In the genomic region with DNA sequence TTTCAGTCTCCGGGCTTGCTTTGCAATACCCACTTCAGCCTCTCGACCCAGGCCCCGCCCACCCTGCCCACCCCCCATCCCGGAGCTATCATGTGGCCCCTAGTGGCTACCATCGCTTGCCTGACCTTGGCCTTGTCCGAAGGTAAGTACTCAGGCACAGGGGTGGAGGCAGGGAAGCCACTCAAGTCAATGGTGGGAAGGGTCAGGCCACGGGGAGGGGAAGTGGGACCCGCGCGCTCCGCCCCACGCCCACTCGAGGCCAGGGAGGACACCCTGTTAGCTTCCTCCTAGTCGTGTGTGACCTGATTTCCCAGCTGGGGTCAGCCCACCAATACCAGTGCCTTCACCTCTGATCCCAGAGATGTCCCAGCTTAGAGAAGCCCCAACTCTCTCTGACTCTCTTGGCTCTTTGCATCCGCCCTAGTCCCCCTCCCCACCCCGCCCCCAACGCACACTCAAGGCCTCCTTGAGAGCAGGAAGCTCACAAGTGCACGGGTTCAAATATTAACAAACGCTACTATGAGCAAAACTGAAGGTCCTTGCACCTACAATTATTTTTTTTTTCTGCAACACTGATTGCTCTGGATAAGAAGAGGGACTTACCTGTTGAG, we compare ENCODE assay signal across 12 mouse cellular contexts. TPM values are rescaled to one million over a fixed set of nuclear protein-coding genes. Genes with fewer than 3 reads are reported as not detected.
A peak's percentile ranks its signal among the peaks of the same experiment; 100 is the strongest.
DNase-seq lines count a peak whose midpoint lies in the region; ATAC-seq and TF ChIP-seq lines count a peak whose summit lies in the region.
"Had no signal": no experiment of that assay in that cellular context is flagged by ENCODE, and none has a peak within 500 bp of the region (broad histone marks: within the 10 kb centered on the region; RNA-seq: fewer than 3 reads in every experiment).

No protein-coding gene starts in this region.

- H3K27ac ChIP-seq in forebrain, embryonic 10.5 days = no peak overlapping the region
- H3K27ac ChIP-seq in forebrain, embryonic 14.5 days (ENCODE audit: low read depth, low read length) = no peak overlapping the region
- H3K27ac ChIP-seq in midbrain, embryonic 10.5 days (replicated peaks) = no peak overlapping the region
- H3K27ac ChIP-seq in midbrain, embryonic 14.5 days (replicated peaks; ENCODE audit: low read depth, low read length) = no peak overlapping the region
- peak overlapping the region; percentile 69 for H3K27ac ChIP-seq in lung, embryonic 15.5 days
- peak overlapping the region; percentile 45; the same call in 1 of the 2 replicates for H3K27ac ChIP-seq in stomach, postnatal 0 days (replicated peaks)

- no peak for DNase-seq in forebrain, embryonic 10.5 days (ENCODE audit: extremely low spot score, low spot score)
- DNase-seq in forebrain, embryonic 14.5 days (ENCODE audit: low spot score) = no peak
- DNase-seq in midbrain, embryonic 10.5 days (ENCODE audit: low spot score) = peak; percentile 12
- DNase-seq in midbrain, embryonic 14.5 days = no peak
- no peak for DNase-seq in stomach, postnatal 0 days (ENCODE audit: low spot score)
- DNase-seq in ovary, adult 18-20 months (ENCODE audit: low spot score) = no peak
- no peak for DNase-seq in adrenal gland, adult 8-10 months
- DNase-seq: cerebellum, adult 11 months had no signal

- ATAC-seq in forebrain, embryonic 14.5 days = no peak
- ATAC-seq in midbrain, embryonic 14.5 days (ENCODE audit: low FRiP score, low TSS enrichment) = no peak
- peak; percentile 42 for ATAC-seq in lung, embryonic 15.5 days (ENCODE audit: borderline replicate concordance, extremely low read depth, low FRiP score, low TSS enrichment)
- ATAC-seq in stomach, postnatal 0 days (ENCODE audit: low FRiP score, low TSS enrichment) = no peak

- H3K27me3 ChIP-seq in forebrain, embryonic 10.5 days (ENCODE audit: poor library complexity, severe bottlenecking) = peaks cover 7% of the 10 kb centered on the region; the same call in 1 of the 2 replicates
- no peaks in the 10 kb centered on the region for H3K27me3 ChIP-seq in forebrain, embryonic 14.5 days (replicated peaks; ENCODE audit: control insufficient read depth, insufficient read depth, low read length)
- peaks cover 9% of the 10 kb centered on the region; the same call in 1 of the 2 replicates for H3K27me3 ChIP-seq in midbrain, embryonic 10.5 days (ENCODE audit: low read depth, poor library complexity, severe bottlenecking)
- H3K27me3 ChIP-seq in midbrain, embryonic 14.5 days (ENCODE audit: control insufficient read depth, insufficient read depth, low read length) = no peaks in the 10 kb centered on the region
- H3K27me3 ChIP-seq in lung, embryonic 15.5 days = no peaks in the 10 kb centered on the region
- no peaks in the 10 kb centered on the region for H3K27me3 ChIP-seq in stomach, postnatal 0 days (ENCODE audit: control insufficient read depth, insufficient read depth, low read length)

- 7% methylated on average over 19 of the region's 19 CpGs for WGBS in forebrain, embryonic 10.5 days
- WGBS in forebrain, embryonic 14.5 days = 8% methylated on average over 17 of the region's 19 CpGs
- 7% methylated on average over 19 of the region's 19 CpGs for WGBS in midbrain, embryonic 10.5 days
- WGBS in midbrain, embryonic 14.5 days = 13% methylated on average over 19 of the region's 19 CpGs
- WGBS in lung, embryonic 15.5 days = 6% methylated on average over 19 of the region's 19 CpGs
- 12% methylated on average over 17 of the region's 19 CpGs for WGBS in stomach, postnatal 0 days

- peak overlapping the region; percentile 27; the same call in 1 of the 2 replicates for H3K4me3 ChIP-seq in forebrain, embryonic 10.5 days
- no peak overlapping the region for H3K4me3 ChIP-seq in forebrain, embryonic 14.5 days (ENCODE audit: low read depth, low read length)
- peak overlapping the region; percentile 35 for H3K4me3 ChIP-seq in midbrain, embryonic 10.5 days
- no peak overlapping the region for H3K4me3 ChIP-seq in midbrain, embryonic 14.5 days (replicated peaks; ENCODE audit: low read depth, low read length)
- 0 out of 2 replicates have a peak overlapping the region, but pooled peaks have one; percentile 2 for H3K4me3 ChIP-seq in lung, embryonic 15.5 days
- no peak overlapping the region for H3K4me3 ChIP-seq in stomach, postnatal 0 days (ENCODE audit: low read depth, low read length)

- no peak for TF ChIP-seq EP300 in stomach, postnatal 0 days (optimal IDR thresholded peaks at IDR 0.05)

- no peak overlapping the region for H3K4me2 ChIP-seq in forebrain, embryonic 14.5 days (ENCODE audit: low read length)
- H3K4me2 ChIP-seq in midbrain, embryonic 14.5 days (ENCODE audit: low read length) = no peak overlapping the region
- peak overlapping the region; percentile 44 for H3K4me2 ChIP-seq in lung, embryonic 15.5 days
- 0 out of 2 replicates have a peak overlapping the region, but pooled peaks have one; percentile 20 for H3K4me2 ChIP-seq in stomach, postnatal 0 days (replicated peaks; ENCODE audit: low read depth)

- TF ChIP-seq CTCF in stomach, postnatal 0 days (IDR thresholded peaks at IDR 0.05; ENCODE audit: low read depth) = no peak

- no peaks in the 10 kb centered on the region for H3K36me3 ChIP-seq in forebrain, embryonic 10.5 days (replicated peaks)
- no peaks in the 10 kb centered on the region for H3K36me3 ChIP-seq in forebrain, embryonic 14.5 days (ENCODE audit: control insufficient read depth, insufficient read depth, low read length)
- H3K36me3 ChIP-seq in midbrain, embryonic 10.5 days = no peaks in the 10 kb centered on the region
- H3K36me3 ChIP-seq in midbrain, embryonic 14.5 days (ENCODE audit: control insufficient read depth, insufficient read depth, low read length) = no peaks in the 10 kb centered on the region
- no peaks in the 10 kb centered on the region for H3K36me3 ChIP-seq in lung, embryonic 15.5 days
- H3K36me3 ChIP-seq in stomach, postnatal 0 days (ENCODE audit: control insufficient read depth, insufficient read depth, low read length) = no peaks in the 10 kb centered on the region

- H3K4me1 ChIP-seq in forebrain, embryonic 10.5 days = peaks cover 18% of the 10 kb centered on the region
- H3K4me1 ChIP-seq in forebrain, embryonic 14.5 days (ENCODE audit: control insufficient read depth, insufficient read depth, low read length) = no peaks in the 10 kb centered on the region
- H3K4me1 ChIP-seq in midbrain, embryonic 10.5 days = peaks cover 14% of the 10 kb centered on the region
- no peaks in the 10 kb centered on the region for H3K4me1 ChIP-seq in midbrain, embryonic 14.5 days (ENCODE audit: control insufficient read depth, insufficient read depth, low read length)
- peaks cover 15% of the 10 kb centered on the region for H3K4me1 ChIP-seq in lung, embryonic 15.5 days
- no peaks in the 10 kb centered on the region for H3K4me1 ChIP-seq in stomach, postnatal 0 days (replicated peaks; ENCODE audit: control insufficient read depth, insufficient read depth)

- no peak overlapping the region for H3K9ac ChIP-seq in forebrain, embryonic 14.5 days (ENCODE audit: low read length)
- H3K9ac ChIP-seq in midbrain, embryonic 14.5 days (replicated peaks; ENCODE audit: low read length) = no peak overlapping the region
- no peak overlapping the region for H3K9ac ChIP-seq in lung, embryonic 15.5 days
- H3K9ac ChIP-seq in stomach, postnatal 0 days (ENCODE audit: low read length) = no peak overlapping the region

- H3K9me3 ChIP-seq in forebrain, embryonic 10.5 days = no peaks in the 10 kb centered on the region
- H3K9me3 ChIP-seq in forebrain, embryonic 14.5 days (replicated peaks; ENCODE audit: control insufficient read depth, low read length) = no peaks in the 10 kb centered on the region
- H3K9me3 ChIP-seq in midbrain, embryonic 10.5 days (replicated peaks) = no peaks in the 10 kb centered on the region
- H3K9me3 ChIP-seq in midbrain, embryonic 14.5 days (ENCODE audit: control insufficient read depth, low read length) = no peaks in the 10 kb centered on the region
- no peaks in the 10 kb centered on the region for H3K9me3 ChIP-seq in lung, embryonic 15.5 days
- no peaks in the 10 kb centered on the region for H3K9me3 ChIP-seq in stomach, postnatal 0 days (ENCODE audit: control insufficient read depth, low read length)

RNA-seq across cellular contexts. Expression of a gene that starts 1.5 kb away (rescaled TPM):
- 0.29 and 0.64 TPM in 2 replicates for polyA plus RNA-seq in forebrain, embryonic 10.5 days (2016; fragmentation: Nextera tagmentation; extraction: Ambion mirVana)
- polyA plus RNA-seq in forebrain, embryonic 14.5 days (2014; fragmentation: Nextera tagmentation; extraction: Ambion mirVana) = not detected in 2 replicates
- polyA plus RNA-seq in midbrain, embryonic 10.5 days (2016; fragmentation: Nextera tagmentation; extraction: Ambion mirVana) = 0.21 and 0.33 TPM in 2 replicates
- polyA plus RNA-seq in midbrain, embryonic 14.5 days (2014; fragmentation: Nextera tagmentation; extraction: Ambion mirVana) = not detected in 2 replicates
- 2.6 and 3.0 TPM in 2 replicates for polyA plus RNA-seq in lung, embryonic 15.5 days (2015; fragmentation: Nextera tagmentation; extraction: Ambion mirVana)
- 84.7 and 93.8 TPM in 2 replicates for polyA plus RNA-seq in stomach, postnatal 0 days (2015; fragmentation: Nextera tagmentation; extraction: Ambion mirVana)
- under 1 TPM in 2 of 4 experiments, not detected in 2; 0.15 to 0.16 TPM for total RNA-seq in adrenal gland, adult 8-10 months (2022)
- total RNA-seq: left cerebral cortex, postnatal 14 days had no signal
- polyA plus RNA-seq: small intestine, adult 2 months had no signal

RNA-seq across cellular contexts. Expression of a gene that starts 23.6 kb away (rescaled TPM):
- not detected in 2 replicates for polyA plus RNA-seq in forebrain, embryonic 10.5 days (2016; fragmentation: Nextera tagmentation; extraction: Ambion mirVana)
- not detected in 2 replicates for polyA plus RNA-seq in forebrain, embryonic 14.5 days (2014; fragmentation: Nextera tagmentation; extraction: Ambion mirVana)
- polyA plus RNA-seq in midbrain, embryonic 10.5 days (2016; fragmentation: Nextera tagmentation; extraction: Ambion mirVana) = not detected in 2 replicates
- not detected in 2 replicates for polyA plus RNA-seq in midbrain, embryonic 14.5 days (2014; fragmentation: Nextera tagmentation; extraction: Ambion mirVana)
- polyA plus RNA-seq in lung, embryonic 15.5 days (2015; fragmentation: Nextera tagmentation; extraction: Ambion mirVana) = not detected in 2 replicates
- polyA plus RNA-seq in stomach, postnatal 0 days (2015; fragmentation: Nextera tagmentation; extraction: Ambion mirVana) = 4.5 and 5.8 TPM in 2 replicates
- not detected for total RNA-seq in adrenal gland, adult 8-10 months (2022)
- total RNA-seq: left cerebral cortex, postnatal 14 days had no signal

RNA-seq across cellular contexts. Expression of a gene that starts 42.0 kb away (rescaled TPM):
- 15.7 and 18.4 TPM in 2 replicates for polyA plus RNA-seq in forebrain, embryonic 10.5 days (2016; fragmentation: Nextera tagmentation; extraction: Ambion mirVana)
- 18.9 and 20.6 TPM in 2 replicates for polyA plus RNA-seq in forebrain, embryonic 14.5 days (2014; fragmentation: Nextera tagmentation; extraction: Ambion mirVana)
- 17.4 and 17.5 TPM in 2 replicates for polyA plus RNA-seq in midbrain, embryonic 10.5 days (2016; fragmentation: Nextera tagmentation; extraction: Ambion mirVana)
- polyA plus RNA-seq in midbrain, embryonic 14.5 days (2014; fragmentation: Nextera tagmentation; extraction: Ambion mirVana) = 16.6 and 23.4 TPM in 2 replicates
- polyA plus RNA-seq in lung, embryonic 15.5 days (2015; fragmentation: Nextera tagmentation; extraction: Ambion mirVana) = 13.9 and 14.2 TPM in 2 replicates
- 8.5 and 9.0 TPM in 2 replicates for polyA plus RNA-seq in stomach, postnatal 0 days (2015; fragmentation: Nextera tagmentation; extraction: Ambion mirVana)
- total RNA-seq in adrenal gland, adult 8-10 months (2022) = 10 to 100 TPM; 11.5 to 13.4 (median 12.6) TPM

RNA-seq across cellular contexts. Expression of a gene that starts 53.9 kb away (rescaled TPM):
- 0.21 and 0.22 TPM in 2 replicates for polyA plus RNA-seq in forebrain, embryonic 10.5 days (2016; fragmentation: Nextera tagmentation; extraction: Ambion mirVana)
- polyA plus RNA-seq in forebrain, embryonic 14.5 days (2014; fragmentation: Nextera tagmentation; extraction: Ambion mirVana) = 0.19 and 0.42 TPM in 2 replicates
- 0.16 and 0.66 TPM in 2 replicates for polyA plus RNA-seq in midbrain, embryonic 10.5 days (2016; fragmentation: Nextera tagmentation; extraction: Ambion mirVana)
- polyA plus RNA-seq in midbrain, embryonic 14.5 days (2014; fragmentation: Nextera tagmentation; extraction: Ambion mirVana) = 0.21 TPM in 1 of 2 replicates, not detected in the other
- 0.74 and 1.0 TPM in 2 replicates for polyA plus RNA-seq in lung, embryonic 15.5 days (2015; fragmentation: Nextera tagmentation; extraction: Ambion mirVana)
- 0.87 and 1.3 TPM in 2 replicates for polyA plus RNA-seq in stomach, postnatal 0 days (2015; fragmentation: Nextera tagmentation; extraction: Ambion mirVana)
- total RNA-seq in adrenal gland, adult 8-10 months (2022) = 1 to 10 TPM; 2.3 to 4.3 (median 3.5) TPM

RNA-seq across cellular contexts. Expression of a gene that starts 54.9 kb away (rescaled TPM):
- not detected in 2 replicates for polyA plus RNA-seq in forebrain, embryonic 10.5 days (2016; fragmentation: Nextera tagmentation; extraction: Ambion mirVana)
- 0.19 TPM in 1 of 2 replicates, not detected in the other for polyA plus RNA-seq in forebrain, embryonic 14.5 days (2014; fragmentation: Nextera tagmentation; extraction: Ambion mirVana)
- not detected in 2 replicates for polyA plus RNA-seq in midbrain, embryonic 10.5 days (2016; fragmentation: Nextera tagmentation; extraction: Ambion mirVana)
- polyA plus RNA-seq in midbrain, embryonic 14.5 days (2014; fragmentation: Nextera tagmentation; extraction: Ambion mirVana) = not detected in 2 replicates
- not detected in 2 replicates for polyA plus RNA-seq in lung, embryonic 15.5 days (2015; fragmentation: Nextera tagmentation; extraction: Ambion mirVana)
- 34.9 and 36.2 TPM in 2 replicates for polyA plus RNA-seq in stomach, postnatal 0 days (2015; fragmentation: Nextera tagmentation; extraction: Ambion mirVana)
- total RNA-seq in adrenal gland, adult 8-10 months (2022) = not detected
- total RNA-seq: left cerebral cortex, postnatal 14 days had no signal
- polyA plus RNA-seq: frontal cortex, adult 2 months; small intestine, adult 2 months had no signal

Comparison
In these comparisons a context has a peak if more than half of its experiments do, and no peak if none do; other contexts are left out.
1. H3K4me3 ChIP-seq: peak in forebrain, embryonic 10.5 days (single experiment), midbrain, embryonic 10.5 days (single experiment) and lung, embryonic 15.5 days (single experiment); none in forebrain, embryonic 14.5 days (single experiment), midbrain, embryonic 14.5 days (single experiment) and stomach, postnatal 0 days (single experiment).
2. H3K27ac ChIP-seq: peak in lung, embryonic 15.5 days (single experiment) and stomach, postnatal 0 days (single experiment); none in forebrain, embryonic 10.5 days (single experiment), forebrain, embryonic 14.5 days (single experiment), midbrain, embryonic 10.5 days (single experiment) and midbrain, embryonic 14.5 days (single experiment).
3. H3K4me2 ChIP-seq: peak in lung, embryonic 15.5 days (single experiment) and stomach, postnatal 0 days (single experiment); none in forebrain, embryonic 14.5 days (single experiment) and midbrain, embryonic 14.5 days (single experiment).
4. RNA of a gene that starts 1.5 kb away (polyA plus RNA-seq): 84.7 to 93.8 TPM in stomach, postnatal 0 days; 2.6 to 3.0 TPM in lung, embryonic 15.5 days, 0.21 to 0.33 TPM in midbrain, embryonic 10.5 days, 0.29 to 0.64 TPM in forebrain, embryonic 10.5 days, not detected in midbrain, embryonic 14.5 days and not detected in forebrain, embryonic 14.5 days; every median in the first group is over 10 times any median in the second.